Mouse (Mus musculus) frontal cortex, postnatal 25 days (tissue): ENCODE measurements around the gene Chic1.

Experiments
- DNase-seq, 2 experiments: peaks; one replicate each; pipeline ENCODE4 v3.0.0; 2022; ENCODE audit warnings: low spot score in 2 of 2

Chic1 gene

GRCm38 (mm10) chrX:103356287-103356686 is at the start of gene Chic1:
Gene Chic1, plus strand, starts transcription at chrX:103356476.
- peak; percentile 51 to 67 for DNase-seq

- DNase-seq = no peak
Measured at GRCm38 (mm10) chrX:103308262-103308661, 48.0 kb upstream of the Chic1 start.

- no peak for DNase-seq
Measured at GRCm38 (mm10) chrX:103311723-103312122, 44.6 kb upstream of the Chic1 start.

DNA sequence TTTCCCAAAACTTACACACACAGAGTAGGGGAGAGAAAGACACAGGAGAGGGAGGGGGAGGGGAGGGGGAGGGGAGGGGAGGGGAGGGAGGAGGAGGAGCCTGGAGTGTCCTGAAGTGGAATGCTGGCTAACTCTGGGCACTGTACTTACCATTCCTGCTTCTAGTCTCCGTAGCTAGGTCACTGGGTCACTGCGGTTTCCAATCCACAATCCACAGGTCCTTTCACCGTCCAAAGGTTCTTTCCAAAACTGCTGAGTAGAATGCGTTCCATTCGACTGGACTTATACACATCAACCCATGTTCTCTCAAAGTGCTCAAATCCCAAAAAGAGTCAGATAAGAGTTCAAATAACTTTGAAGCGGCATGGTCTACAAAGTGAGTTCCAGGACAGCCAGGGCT is 42.1 kb upstream of the Chic1 start:
- no peak for DNase-seq

GRCm38 (mm10) chrX:103321146-103321545 is 35.1 kb upstream of the Chic1 start, which contains the start of gene Cdx4:
Gene Cdx4, plus strand, starts transcription at chrX:103321398.
- DNase-seq = no peak

GRCm38 (mm10) chrX:103325900-103326299 is 30.4 kb upstream of the Chic1 start:
- DNase-seq = no peak

- DNase-seq = no peak
Measured at GRCm38 (mm10) chrX:103329386-103329785, 26.9 kb upstream of the Chic1 start.

GRCm38 (mm10) chrX:103331125-103331858 is 25.0 kb upstream of the Chic1 start:
- no peak for DNase-seq

- no peak for DNase-seq
Measured at GRCm38 (mm10) chrX:103341369-103342113, 14.7 kb upstream of the Chic1 start.

GRCm38 (mm10) chrX:103355784-103356183 is 492 bp upstream of the Chic1 start:
- DNase-seq = no peak

DNA sequence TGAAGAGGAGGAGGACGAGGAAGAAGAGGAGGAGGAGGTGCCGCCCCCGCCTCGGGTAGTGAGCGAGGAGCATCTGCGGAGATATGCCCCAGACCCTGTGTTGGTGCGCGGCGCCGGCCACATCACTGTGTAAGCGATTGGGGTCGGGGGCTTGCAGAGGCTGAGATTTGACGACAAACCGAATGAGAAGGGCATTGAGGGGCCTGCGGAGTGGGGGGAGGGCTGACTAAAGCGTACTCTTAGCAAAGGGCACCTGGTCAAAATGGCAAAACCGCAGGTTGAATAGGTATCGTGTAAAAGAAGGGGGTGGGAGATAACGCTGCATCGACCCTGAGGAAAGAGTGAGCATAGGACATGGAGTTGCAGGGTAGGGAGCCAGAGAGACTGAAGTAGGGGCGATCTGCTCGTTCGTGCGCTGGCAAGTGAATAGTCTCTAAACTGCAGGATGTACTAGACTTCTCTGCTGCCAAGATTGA is 523 bp downstream of the Chic1 start:
- DNase-seq = peak in 1 of 2 experiments; percentile 3

- no peak for DNase-seq
Measured at GRCm38 (mm10) chrX:103366201-103366600, 9.9 kb downstream of the Chic1 start.

DNA sequence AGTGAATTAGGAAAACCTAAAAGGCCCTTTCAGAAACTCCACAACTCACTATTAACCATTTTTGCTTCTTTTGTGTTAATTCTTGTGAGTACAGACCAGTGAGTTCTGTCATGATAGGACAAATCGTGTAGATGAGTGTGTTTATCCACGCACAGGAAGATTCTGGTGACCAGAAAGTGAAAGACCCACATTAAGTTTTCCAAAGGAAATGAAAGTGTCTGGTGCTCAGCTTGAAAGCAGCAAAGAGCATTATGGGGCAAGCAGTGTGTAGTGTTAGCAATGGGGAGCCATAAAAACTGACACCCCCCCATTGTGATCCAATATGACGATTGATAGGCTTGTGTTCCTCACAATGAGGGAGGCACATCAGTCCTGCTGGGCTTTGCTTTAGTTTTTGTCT is 12.4 kb downstream of the Chic1 start:
- no peak for DNase-seq

DNA sequence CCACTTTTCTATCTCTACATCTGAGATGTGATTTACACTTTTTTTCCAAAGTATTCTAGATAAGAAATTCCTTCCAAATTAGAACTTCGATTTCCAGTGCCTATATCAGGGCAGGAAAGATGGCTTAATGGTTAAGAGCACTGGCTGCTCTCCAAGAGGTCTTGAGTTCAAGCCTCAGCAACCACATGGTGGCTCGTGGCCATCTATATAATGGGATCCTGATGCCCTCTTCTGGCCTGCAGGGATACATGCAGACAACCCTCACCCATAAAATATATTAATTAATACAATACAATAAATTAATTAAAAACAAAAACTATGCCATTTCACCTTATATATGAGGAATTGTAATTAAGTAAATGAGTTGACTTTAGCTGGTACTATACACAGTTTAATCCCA is 14.9 kb downstream of the Chic1 start:
- DNase-seq = no peak

DNA sequence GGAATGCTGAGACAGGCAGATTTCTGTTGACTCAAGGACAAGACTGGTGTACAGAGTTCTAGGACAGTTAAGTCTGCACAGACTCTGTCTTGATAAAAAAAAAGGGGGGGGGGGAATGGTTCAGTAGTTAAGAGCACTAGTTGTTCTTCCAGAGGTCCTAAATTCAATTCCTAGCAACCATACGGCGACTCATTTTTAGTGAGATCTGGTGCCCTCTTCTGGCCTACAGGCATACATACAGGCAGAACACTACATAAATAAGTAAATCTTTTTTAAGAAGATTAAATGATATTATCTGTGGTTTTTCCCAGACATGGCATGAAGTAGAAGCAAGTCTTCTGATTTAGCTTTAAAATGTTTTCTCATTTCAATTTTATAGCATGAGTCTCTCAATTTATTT is 15.4 kb downstream of the Chic1 start:
- no peak for DNase-seq

DNA sequence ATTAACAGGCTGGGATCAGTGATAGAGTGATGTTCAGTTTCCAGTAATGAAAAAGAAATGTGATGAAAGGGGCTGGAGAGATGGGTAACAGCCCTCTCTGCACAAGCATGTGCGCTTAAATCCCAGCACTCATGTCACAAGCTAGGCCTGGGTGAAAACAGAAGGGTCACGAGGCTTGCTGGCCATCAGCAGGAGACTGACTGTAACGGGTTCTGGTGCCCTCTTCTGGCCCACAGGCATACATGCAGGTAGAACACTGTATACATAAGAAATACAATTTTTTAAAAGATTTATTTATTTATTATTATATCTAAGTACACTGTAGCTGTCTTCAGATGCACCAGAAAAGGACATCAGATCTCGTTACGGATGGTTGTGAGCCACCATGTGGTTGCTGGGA is 18.0 kb downstream of the Chic1 start:
- no peak for DNase-seq

DNA sequence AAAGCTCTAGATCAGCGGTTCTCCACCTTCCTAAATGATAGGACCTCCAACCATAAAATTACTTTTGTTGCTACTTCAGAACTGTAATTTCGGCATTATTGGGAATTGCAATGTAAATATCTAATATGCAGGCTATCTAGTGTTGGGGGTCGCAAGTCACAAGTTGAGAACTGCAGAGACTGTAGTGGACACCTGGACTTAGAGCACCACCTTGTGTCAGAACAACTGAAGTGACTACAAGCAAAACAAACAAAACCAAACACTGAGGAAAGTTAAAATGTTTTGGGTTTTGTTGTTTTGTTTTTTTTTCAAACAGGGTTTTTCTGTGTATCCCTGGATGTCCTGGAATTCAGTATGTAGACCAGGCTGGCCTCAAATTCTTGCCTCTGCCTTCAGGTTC is 28.3 kb downstream of the Chic1 start:
- no peak for DNase-seq

DNA sequence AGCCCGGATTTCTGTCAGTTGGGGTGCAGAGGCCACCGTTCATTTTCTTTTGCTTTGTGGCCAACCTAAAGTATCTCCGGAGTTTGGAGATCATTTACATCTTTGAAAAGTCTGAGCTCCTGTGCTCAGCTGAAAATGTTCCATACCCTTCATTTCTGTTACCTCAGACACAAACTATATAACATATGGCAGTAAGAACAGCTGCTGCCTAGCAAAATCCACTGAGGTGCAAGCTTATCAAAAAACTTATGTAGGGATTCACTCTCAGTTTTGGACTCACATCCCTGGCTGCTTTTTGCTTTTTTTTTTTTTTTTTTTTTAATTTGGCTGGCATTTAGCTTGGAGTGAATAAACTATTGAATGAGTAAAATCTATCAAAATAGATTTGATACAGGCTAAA is 31.9 kb downstream of the Chic1 start:
- DNase-seq = no peak

DNA sequence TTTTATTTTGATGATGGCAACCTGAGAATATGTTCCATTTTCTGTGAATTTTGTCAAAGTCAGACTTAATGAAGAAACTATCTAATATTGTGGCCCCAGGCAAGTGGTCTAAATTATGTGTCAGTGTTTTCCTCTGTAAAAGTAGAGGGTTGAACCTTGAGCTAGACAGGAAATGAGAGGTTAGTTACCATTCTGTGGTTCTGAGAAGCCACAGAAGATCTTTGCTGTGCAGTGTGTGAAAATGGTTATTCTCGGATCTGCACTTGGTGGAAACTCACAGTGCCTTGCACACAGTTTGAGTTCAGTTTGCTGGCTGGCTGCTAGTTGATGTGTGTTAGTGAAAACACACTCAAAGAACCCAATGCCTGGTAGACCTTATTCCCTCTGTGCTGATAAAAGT is 37.6 kb downstream of the Chic1 start:
- DNase-seq = no peak

DNA sequence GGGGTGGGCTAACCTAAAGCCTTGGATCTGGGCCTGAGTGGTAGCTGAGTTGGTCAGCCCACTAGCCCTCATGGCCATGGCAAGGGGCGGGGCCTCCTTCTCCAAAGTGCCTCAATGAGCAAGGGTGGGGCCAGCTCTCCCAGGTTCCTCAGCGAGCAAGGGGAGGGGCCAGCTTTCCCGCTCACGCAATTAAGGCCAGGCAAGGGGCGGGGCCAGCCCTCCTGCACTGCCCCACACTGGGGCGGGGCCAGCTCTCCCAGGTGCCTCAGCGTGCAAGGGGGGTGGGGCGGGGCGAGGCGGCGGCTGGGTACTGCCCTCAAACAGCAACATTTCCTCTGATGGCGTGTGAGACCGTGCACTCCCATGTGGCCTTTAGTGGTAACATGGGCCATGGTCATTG is 48.7 kb downstream of the Chic1 start:
- no peak for DNase-seq

- no peak for DNase-seq
Measured at GRCm38 (mm10) chrX:103414167-103414566, 57.9 kb downstream of the Chic1 start, which contains the start of gene Tsx. Gene Tsx, plus strand, starts transcription at chrX:103414467.

DNA sequence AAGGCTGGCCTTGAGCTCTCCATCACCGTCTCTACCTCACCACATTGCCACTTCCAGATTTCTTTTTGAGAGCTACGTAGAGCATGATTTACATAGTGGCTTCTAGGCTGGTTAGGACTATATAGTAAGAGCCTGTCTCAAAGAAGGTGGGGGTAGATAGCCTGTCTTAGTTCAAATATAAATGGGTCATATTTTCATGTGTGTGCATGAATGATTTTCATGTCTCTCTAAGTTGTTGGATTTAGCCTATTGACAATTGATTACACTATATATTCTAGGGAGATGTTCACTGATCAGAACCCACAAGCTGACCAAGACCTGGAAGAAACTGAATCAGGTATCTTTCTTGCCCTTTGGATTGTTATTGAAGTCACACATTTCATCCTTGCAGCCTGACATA is 65.4 kb downstream of the Chic1 start, which contains the start of gene Gm26992:
Gm26992 (plus strand) TSS at position 301 of the 400 bp plus-strand sequence.
- no peak for DNase-seq

GRCm38 (mm10) chrX:103427677-103428076 is 71.4 kb downstream of the Chic1 start:
- no peak for DNase-seq
